Mouse (Mus musculus) small intestine, adult 2 months (tissue): ENCODE data around the gene Gm20683.

Source experiments
- CTCF ChIP-seq: fragments of 200-500 bp; IDR thresholded peaks from 2 replicates; pipeline ENCODE4 v1.5.1; 2012; ENCODE audit warnings: low read depth, mild to moderate bottlenecking, control low read depth, inconsistent platforms, low read length, moderate library complexity, mixed read lengths; ENCODE audit not compliant: insufficient replicate concordance, insufficient read length; ENCODE audit errors: extremely low read depth
- POLR2A ChIP-seq: fragments of 200-500 bp; IDR thresholded peaks from 2 replicates; pipeline ENCODE4 v1.6.1; 2012; ENCODE audit warnings: low read depth, mild to moderate bottlenecking, control low read depth, inconsistent platforms, low read length, moderate library complexity

DNA sequence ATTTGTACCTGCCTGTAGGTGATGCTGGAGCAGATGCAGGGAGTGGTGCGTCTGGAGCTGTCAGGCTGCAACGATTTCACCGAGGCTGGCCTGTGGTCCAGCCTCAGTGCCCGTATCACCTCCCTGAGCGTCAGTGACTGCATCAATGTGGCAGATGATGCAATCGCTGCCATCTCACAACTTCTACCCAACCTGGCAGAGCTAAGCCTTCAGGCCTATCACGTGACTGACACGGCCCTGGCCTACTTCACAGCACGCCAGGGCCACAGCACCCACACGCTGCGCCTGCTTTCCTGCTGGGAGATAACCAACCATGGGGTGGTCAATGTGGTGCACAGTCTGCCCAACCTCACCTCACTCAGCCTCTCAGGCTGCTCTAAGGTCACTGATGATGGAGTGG, 23.9 kb downstream of the Gm20683 start:
- no peak for TF ChIP-seq POLR2A
- no peak for TF ChIP-seq CTCF
